Mouse (Mus musculus): ENCODE measurements around the gene Pcsk5.

Pcsk5 gene

DNA sequence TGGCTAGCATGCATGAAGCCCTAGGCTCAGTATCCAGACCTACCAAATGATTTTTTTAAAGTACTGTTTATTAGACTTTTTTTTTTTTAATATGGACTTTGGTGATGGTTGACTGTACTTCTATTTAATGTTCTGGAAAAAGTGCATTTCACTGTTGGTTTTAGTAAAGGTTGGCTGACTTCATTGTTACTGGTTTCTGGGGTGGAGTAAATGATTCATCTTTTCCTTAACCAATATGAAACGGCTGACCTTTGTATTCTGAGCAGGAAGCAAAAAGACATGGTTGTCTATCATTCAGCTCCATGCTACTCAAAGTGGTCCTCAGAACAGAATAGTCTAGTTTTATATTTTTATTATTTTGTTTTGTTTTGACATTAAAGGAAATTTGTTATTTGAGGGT, 452.0 kb downstream of the Pcsk5 start:
- no peak for DNase-seq

DNA sequence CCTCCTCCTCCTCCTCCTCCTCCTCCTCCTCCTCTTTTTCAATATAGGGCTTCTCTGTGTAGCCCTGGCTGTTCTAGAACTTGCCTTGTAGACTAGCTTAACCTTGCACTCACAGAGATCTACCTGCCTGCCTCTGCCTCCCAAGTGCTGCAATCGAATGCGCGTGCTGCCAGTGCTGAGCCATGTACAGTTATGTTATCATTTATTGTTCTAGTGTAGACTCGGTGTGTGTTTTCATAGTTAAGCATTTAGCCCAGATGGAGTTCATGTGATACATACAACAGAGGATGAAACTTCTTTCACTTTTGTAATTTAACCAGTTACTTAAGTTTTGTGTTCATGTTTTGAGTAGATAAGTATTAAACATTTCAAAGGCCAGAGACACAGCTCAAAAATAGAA, 452.4 kb downstream of the Pcsk5 start:
- DNase-seq = no peak

DNA sequence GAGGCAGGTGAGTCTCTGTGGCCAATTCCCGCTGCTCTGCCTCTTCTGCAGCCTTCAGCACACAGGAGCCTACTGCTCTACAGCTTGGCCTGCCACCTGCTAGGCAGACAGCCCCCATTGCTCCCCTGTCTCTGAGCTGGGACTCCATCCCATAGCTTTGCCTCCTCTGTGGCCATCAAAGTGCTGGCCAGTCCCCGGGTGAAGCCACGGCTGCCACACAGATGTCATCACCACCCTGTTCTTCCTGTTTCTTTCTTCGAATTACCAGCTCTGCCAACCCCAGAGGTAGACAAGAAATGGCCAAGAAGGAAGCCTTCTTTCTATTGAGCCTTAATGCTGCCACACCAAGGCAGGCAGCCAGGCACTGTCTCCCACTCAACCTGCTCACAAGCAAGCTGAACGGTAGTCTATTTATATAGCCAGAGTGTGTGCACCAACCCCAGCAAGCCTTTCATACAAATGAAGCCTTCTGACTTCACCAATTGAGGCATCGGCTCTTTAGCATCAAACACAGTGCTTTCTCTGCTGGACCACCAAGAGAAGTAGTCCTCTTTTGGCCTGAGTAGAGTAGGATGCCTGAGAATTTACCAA, 454.5 kb downstream of the Pcsk5 start:
- peak; percentile 10 for DNase-seq
